Mouse (Mus musculus) kidney, postnatal 0 days (tissue): ENCODE measurements around the gene Sh2d3c. TPM values are rescaled to one million over a fixed set of nuclear protein-coding genes. Genes with fewer than 3 reads are reported as not detected.
A peak's percentile ranks its signal among the peaks of the same experiment; 100 is the strongest.

Source experiments
- ATAC-seq: fragments of 200-750 bp; cut with Nextera tagmentation; replicated peaks from 2 replicates; pipeline ENCODE4 v1.8.0; 2017; ENCODE audit warnings: low read depth, moderate number of reproducible peaks, moderate TSS enrichment, moderate library complexity; ENCODE audit not compliant: low FRiP score
- DNase-seq: peaks from one replicate; pipeline ENCODE4 v3.0.0-alpha.2; 2016; ENCODE audit warnings: low spot score
- H3K27ac ChIP-seq: fragments of 300-500 bp; sonication (generic); 2 replicates; pipeline ENCODE4 v1.5.1; 2014; ENCODE audit warnings: mild to moderate bottlenecking
- H3K27me3 ChIP-seq: fragments of 300-500 bp; sonication (generic); 2 replicates; pipeline ENCODE4 v1.6.1; 2014; ENCODE audit warnings: low read length, mixed read lengths; ENCODE audit not compliant: insufficient read depth
- H3K36me3 ChIP-seq: fragments of 300-500 bp; sonication (generic); 2 replicates; pipeline ENCODE4 v1.6.1; 2014; ENCODE audit warnings: low read length, mixed read lengths; ENCODE audit not compliant: insufficient read depth
- H3K4me1 ChIP-seq: fragments of 300-500 bp; sonication (generic); replicated peaks from 2 replicates; pipeline ENCODE4 v1.6.1; 2014; ENCODE audit warnings: antibody characterized with exemption, low read length, mixed read lengths; ENCODE audit not compliant: insufficient read depth
- H3K4me2 ChIP-seq: fragments of 300-500 bp; sonication (generic); 2 replicates; pipeline ENCODE4 v1.6.1; 2014; ENCODE audit warnings: mild to moderate bottlenecking, low read length, moderate library complexity, mixed read lengths
- H3K4me3 ChIP-seq: fragments of 300-500 bp; sonication (generic); replicated peaks from 2 replicates; pipeline ENCODE4 v1.5.1; 2014; ENCODE audit warnings: low read depth, low read length
- H3K9ac ChIP-seq: fragments of 300-500 bp; sonication (generic); 2 replicates; pipeline ENCODE4 v1.6.1; 2014; ENCODE audit warnings: low read depth, low read length
- H3K9me3 ChIP-seq: fragments of 300-500 bp; sonication (generic); replicated peaks from 2 replicates; pipeline ENCODE4 v1.6.1; 2016; ENCODE audit warnings: low read length, inconsistent platforms, mixed read lengths
- CTCF ChIP-seq: IDR thresholded peaks from 2 replicates; pipeline ENCODE4 v1.5.1; 2016; ENCODE audit warnings: antibody characterized with exemption, low read depth, mild to moderate bottlenecking, moderate library complexity
- WGBS: fragments of 180-500 bp; shearing (Covaris S2); extraction: QIAGEN DNeasy Blood & Tissue Kit; methylation state at CpG from one replicate; pipeline ENCODE4 v1.1.7; 2014; 5-methylcytosine and 5-hydroxymethylcytosine counted together
- polyA plus RNA-seq: library from polyadenylated mRNA; unstranded; fragments of >200 nt; fragmentation: Nextera tagmentation; extraction: Ambion mirVana; gene quantifications from 2 replicates; pipeline ENCODE4 v1.2.1, GENCODE M21; 2015

Gene Sh2d3c
- polyA plus RNA-seq, 1 experiment from 2014 or later = 31.1 TPM

GRCm38 (mm10) chr2:32736306-32736829, 15.5 kb downstream of the Sh2d3c start:
- Histone ChIP-seq H3K4me2 (no peak overlapping the region), H3K9ac (no peak overlapping the region), H3K4me3 (no peak overlapping the region), H3K27me3 (no peaks in the 10 kb centered on the region), H3K27ac (no peak overlapping the region), H3K4me1 (peaks cover 17% of the 10 kb centered on the region), H3K9me3 (no peaks in the 10 kb centered on the region), H3K36me3 (no peaks in the 10 kb centered on the region)
- ATAC-seq = no peak
- 54% methylated on average over 3 of the region's 3 CpGs for WGBS
- no peak for DNase-seq
- no peak for TF ChIP-seq CTCF

DNA sequence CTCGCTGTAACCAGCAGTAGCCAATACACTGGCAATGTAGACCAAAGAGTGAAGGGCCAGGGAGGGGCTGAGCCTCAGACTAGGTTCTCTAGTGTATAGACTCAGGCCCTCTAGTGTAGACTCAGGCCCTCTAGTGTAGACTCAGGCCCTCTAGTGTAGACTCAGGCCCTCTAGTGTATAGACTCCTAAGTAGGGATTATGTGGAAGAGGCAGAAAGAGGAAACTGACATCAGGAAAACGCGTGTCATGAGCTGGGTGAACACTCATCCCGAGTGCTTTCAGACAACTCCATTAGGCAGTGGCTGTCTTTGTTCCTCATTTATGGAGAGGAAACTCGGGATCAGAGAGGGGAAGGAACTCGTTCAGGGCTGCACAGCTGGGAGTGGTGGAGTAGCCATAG, 16.2 kb downstream of the Sh2d3c start:
- Histone ChIP-seq H3K36me3 (no peaks in the 10 kb centered on the region), H3K27ac (no peak overlapping the region), H3K27me3 (no peaks in the 10 kb centered on the region; the same call in 1 of the 2 replicates), H3K9ac (no peak overlapping the region), H3K4me3 (no peak overlapping the region), H3K4me1 (peaks cover 19% of the 10 kb centered on the region), H3K9me3 (no peaks in the 10 kb centered on the region), H3K4me2 (no peak overlapping the region)
- TF ChIP-seq CTCF = no peak
- no peak for ATAC-seq
- no peak for DNase-seq
- 60% methylated on average over 6 of the region's 6 CpGs for WGBS

GRCm38 (mm10) chr2:32739311-32739710, 18.5 kb downstream of the Sh2d3c start:
- Histone ChIP-seq H3K9me3 (no peaks in the 10 kb centered on the region), H3K4me2 (no peak overlapping the region), H3K9ac (no peak overlapping the region), H3K27me3 (no peaks in the 10 kb centered on the region; the same call in 1 of the 2 replicates), H3K36me3 (no peaks in the 10 kb centered on the region), H3K4me1 (peaks cover 17% of the 10 kb centered on the region), H3K27ac (no peak overlapping the region), H3K4me3 (no peak overlapping the region)
- ATAC-seq = no peak
- WGBS = 73% methylated on average over 4 of the region's 4 CpGs
- no peak for TF ChIP-seq CTCF
- DNase-seq = no peak

GRCm38 (mm10) chr2:32740916-32741272, 20.0 kb downstream of the Sh2d3c start, which contains the start of gene 6330409D20Rik:
Gene 6330409D20Rik (minus strand): TSS chr2:32741016.
- peak within 1 kb of the TSS; percentile 70 for H3K4me2 ChIP-seq
- ATAC-seq = no peak
- H3K36me3 ChIP-seq = peaks cover 6% of the 10 kb centered on the region; the same call in 1 of the 2 replicates
- H3K27me3 ChIP-seq = no peaks in the 10 kb centered on the region; the same call in 1 of the 2 replicates
- no peaks in the 10 kb centered on the region for H3K9me3 ChIP-seq
- WGBS = 17% methylated on average over 11 of the region's 11 CpGs
- peaks cover 13% of the 10 kb centered on the region; the same call in 1 of the 2 replicates for H3K4me1 ChIP-seq
- TF ChIP-seq CTCF = no peak
- H3K4me3 ChIP-seq = peak within 1 kb of the TSS; percentile 28
- H3K27ac ChIP-seq = no peak within 1 kb of the TSS
- DNase-seq = no peak
- peak within 1 kb of the TSS; percentile 9 for H3K9ac ChIP-seq

DNA sequence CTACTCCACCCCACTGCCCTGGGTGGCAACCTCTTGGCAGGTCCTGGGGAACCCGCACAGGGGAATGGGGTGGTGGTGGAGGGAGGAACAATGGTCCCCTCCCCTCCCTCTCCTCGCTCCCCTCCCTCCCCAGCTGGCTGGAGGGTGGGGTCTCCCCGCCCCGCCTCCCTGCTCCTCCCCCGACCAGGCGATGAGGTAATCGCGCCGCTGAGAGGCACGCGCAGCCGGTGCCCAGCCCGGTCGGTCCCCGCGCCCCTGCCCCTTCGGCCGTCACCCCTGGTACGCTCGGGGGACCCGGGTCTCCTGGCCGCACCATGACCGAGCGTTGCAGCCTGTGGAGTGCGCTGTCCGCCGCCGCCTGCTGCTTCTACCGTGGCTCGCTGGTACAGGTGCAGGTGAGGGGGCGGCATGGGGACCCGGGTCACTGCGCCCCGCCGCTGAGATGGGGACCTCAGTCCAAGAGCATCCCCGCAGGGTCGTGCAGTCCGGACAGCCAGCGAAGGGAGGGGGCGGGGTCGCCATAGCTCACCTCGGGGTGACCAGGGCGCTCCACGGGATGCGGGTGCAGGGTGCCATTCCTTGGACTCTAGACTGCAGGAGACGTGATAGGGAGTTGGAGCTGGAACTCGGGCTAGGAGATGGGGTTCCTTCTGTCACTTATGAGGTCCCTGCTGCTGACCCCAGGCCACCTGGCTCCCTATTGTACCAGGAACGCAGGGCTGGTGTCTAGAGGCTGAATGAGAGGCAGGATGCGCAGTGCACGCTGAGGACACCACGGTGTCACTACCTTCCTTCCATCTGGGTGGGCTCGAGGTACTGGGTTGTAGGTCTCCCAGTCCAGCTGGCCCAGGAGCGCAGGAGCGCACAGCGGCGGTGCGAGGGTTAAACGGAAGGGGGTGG, 20.7 kb downstream of the Sh2d3c start:
- Histone ChIP-seq H3K9me3 (no peaks in the 10 kb centered on the region), H3K4me2 (peak overlapping the region; percentile 70), H3K4me1 (peaks cover 13% of the 10 kb centered on the region; the same call in 1 of the 2 replicates), H3K27ac (no peak overlapping the region), H3K4me3 (peak overlapping the region; percentile 28), H3K36me3 (peaks cover 7% of the 10 kb centered on the region; the same call in 1 of the 2 replicates), H3K27me3 (no peaks in the 10 kb centered on the region; the same call in 1 of the 2 replicates), H3K9ac (peak overlapping the region; percentile 9)
- ATAC-seq = peak; percentile 38; the same call in 1 of the 2 replicates
- TF ChIP-seq CTCF = no peak
- no peak for DNase-seq
- WGBS = 7% methylated on average over 40 of the region's 58 CpGs

DNA sequence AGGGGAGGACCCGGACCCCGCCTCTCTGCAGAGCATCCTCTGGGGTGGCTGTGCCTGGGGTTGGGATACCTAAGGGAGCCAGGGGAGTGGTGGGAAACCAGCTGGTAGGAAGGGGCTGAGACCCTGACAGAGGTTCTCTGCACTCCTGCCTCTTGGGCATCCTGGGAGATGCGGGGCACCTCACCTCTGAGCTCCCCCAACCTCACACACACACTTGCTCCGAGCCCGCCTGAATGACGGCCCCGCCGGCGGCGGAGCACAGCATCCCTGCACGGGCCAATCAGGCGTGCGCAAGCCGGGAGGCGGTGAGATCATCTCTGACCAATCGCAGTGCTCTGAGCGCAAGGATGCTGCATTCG, 21.3 kb downstream of the Sh2d3c start:
- DNase-seq (no peak), ATAC-seq (peak; percentile 38; the same call in 1 of the 2 replicates)
- WGBS = 25% methylated on average over 18 of the region's 18 CpGs
- Histone ChIP-seq H3K36me3 (peaks cover 7% of the 10 kb centered on the region; the same call in 1 of the 2 replicates), H3K27ac (no peak overlapping the region), H3K9me3 (no peaks in the 10 kb centered on the region), H3K9ac (no peak overlapping the region), H3K4me1 (peaks cover 13% of the 10 kb centered on the region; the same call in 1 of the 2 replicates), H3K4me3 (0 out of 2 replicates have a peak overlapping the region, but pooled peaks have one; percentile 28), H3K4me2 (peak overlapping the region; percentile 70; the same call in 1 of the 2 replicates), H3K27me3 (no peaks in the 10 kb centered on the region; the same call in 1 of the 2 replicates)
- no peak for TF ChIP-seq CTCF
